Mouse (Mus musculus): ENCODE data around the gene 1500009L16Rik. TPM values are rescaled to one million over a fixed set of nuclear protein-coding genes. Genes with fewer than 3 reads are reported as not detected.

The 1500009L16Rik gene
- total RNA-seq, 1 experiment from 2014 or later: 13.4 TPM

DNA sequence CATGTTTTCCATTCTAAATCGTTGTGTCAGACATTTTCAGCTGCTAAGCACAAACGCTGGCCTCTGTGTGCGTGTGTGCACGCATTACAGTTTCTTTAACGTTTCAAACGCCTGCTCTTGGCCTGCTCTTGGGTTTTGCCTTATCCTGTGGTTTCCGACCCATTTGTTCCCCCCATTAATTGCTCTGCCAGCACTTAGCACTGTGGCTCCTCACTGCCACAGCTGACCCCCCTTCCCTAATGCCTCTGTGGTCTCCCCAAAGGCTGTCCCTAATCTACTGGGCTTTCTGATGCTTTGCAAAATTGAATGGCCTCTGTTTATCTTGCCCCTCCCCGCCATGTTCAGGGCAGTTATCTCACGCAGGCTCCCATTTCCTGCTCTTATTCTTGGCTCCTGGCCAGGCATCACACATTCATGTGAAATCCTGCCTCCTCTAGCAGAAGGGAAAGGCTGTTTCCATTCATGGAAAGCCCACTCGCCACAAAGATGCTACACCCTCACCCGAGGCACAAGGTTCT lies 82.6 kb downstream of the 1500009L16Rik start:
- peak; percentile 70 for ATAC-seq (replicated peaks in 1 of 2; ENCODE audit: insufficient read depth in 1 of 2, low FRiP score in 2 of 2, low TSS enrichment in 1 of 2, low read depth in 1 of 2, poor library complexity in 2 of 2, severe bottlenecking in 2 of 2)

DNA sequence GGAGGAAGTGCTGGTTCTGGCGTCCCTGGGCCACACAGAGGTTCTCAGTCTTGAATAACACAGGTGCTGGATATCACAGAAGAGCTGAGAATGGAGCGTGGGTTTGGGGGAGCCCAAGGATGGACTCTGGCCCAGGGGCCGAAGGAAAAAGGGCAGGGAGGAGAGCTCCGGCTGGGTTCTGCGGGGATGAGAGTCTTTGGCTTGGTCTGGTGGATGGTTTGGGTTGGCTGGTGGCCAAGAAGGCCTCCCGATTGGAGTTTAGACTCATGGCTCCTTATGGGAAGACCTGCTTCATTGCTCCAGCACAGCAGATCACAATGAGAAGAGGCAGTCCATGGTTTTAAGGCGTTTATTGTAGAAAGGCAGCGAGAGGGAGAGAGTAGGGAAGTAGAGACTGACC lies 84.6 kb downstream of the 1500009L16Rik start:
- no peak for ATAC-seq (replicated peaks in 1 of 2; ENCODE audit: insufficient read depth in 1 of 2, low FRiP score in 2 of 2, low TSS enrichment in 1 of 2, low read depth in 1 of 2, poor library complexity in 2 of 2, severe bottlenecking in 2 of 2)

Other genes starting within 250 kb of the 1500009L16Rik start
- not detected in 2 replicates for gene Aldh1l2, start 188.7 kb upstream of the 1500009L16Rik start, total RNA-seq (2017)
- gene Washc4, start 179.1 kb upstream of the 1500009L16Rik start, total RNA-seq (2017): 41.1 and 63.2 TPM in 2 replicates
- 98.6 and 105 TPM in 2 replicates for gene Appl2, start 74.1 kb upstream of the 1500009L16Rik start, total RNA-seq (2017)